Mouse (Mus musculus) forebrain, embryonic 14.5 days (tissue): ENCODE data around the gene Col25a1. TPM values are rescaled to one million over a fixed set of nuclear protein-coding genes. Genes with fewer than 3 reads are reported as not detected.

Experiments
- ATAC-seq: fragments of 200-750 bp; cut with Nextera tagmentation; 2 replicates; pipeline ENCODE4 v1.8.0; 2017; ENCODE audit warnings: mild to moderate bottlenecking, moderate library complexity
- DNase-seq: peaks from one replicate; pipeline ENCODE4 v3.0.0-alpha.2; 2015; ENCODE audit warnings: low spot score
- H3K27ac ChIP-seq: fragments of 300-500 bp; sonication (generic); 2 replicates; pipeline ENCODE4 v1.5.1; 2014; ENCODE audit warnings: low read depth, mild to moderate bottlenecking, control low read depth, low read length, moderate library complexity
- H3K27me3 ChIP-seq: fragments of 300-500 bp; sonication (generic); replicated peaks from 2 replicates; pipeline ENCODE4 v1.6.1; 2014; ENCODE audit warnings: low read length, control low read depth, mixed read lengths; ENCODE audit not compliant: control insufficient read depth, insufficient read depth
- H3K36me3 ChIP-seq: fragments of 300-500 bp; sonication (generic); 2 replicates; pipeline ENCODE4 v1.6.1; 2014; ENCODE audit warnings: low read length, control low read depth; ENCODE audit not compliant: control insufficient read depth, insufficient read depth
- H3K4me1 ChIP-seq: fragments of 300-500 bp; sonication (generic); 2 replicates; pipeline ENCODE4 v1.6.1; 2014; ENCODE audit warnings: antibody characterized with exemption, low read length, control low read depth; ENCODE audit not compliant: control insufficient read depth, insufficient read depth
- H3K4me2 ChIP-seq: fragments of 300-500 bp; sonication (generic); 2 replicates; pipeline ENCODE4 v1.6.1; 2014; ENCODE audit warnings: mild to moderate bottlenecking, control low read depth, low read length
- H3K4me3 ChIP-seq: fragments of 300-500 bp; sonication (generic); 2 replicates; pipeline ENCODE4 v1.5.1; 2014; ENCODE audit warnings: low read depth, low read length, control low read depth
- H3K9ac ChIP-seq: fragments of 300-500 bp; sonication (generic); 2 replicates; pipeline ENCODE4 v1.6.1; 2014; ENCODE audit warnings: mild to moderate bottlenecking, low read length, control low read depth, moderate library complexity
- H3K9me3 ChIP-seq: fragments of 300-500 bp; sonication (generic); replicated peaks from 2 replicates; pipeline ENCODE4 v1.6.1; 2016; ENCODE audit warnings: low read length, control low read depth, mixed read lengths; ENCODE audit not compliant: control insufficient read depth
- WGBS: fragments of 180-500 bp; shearing (Covaris S2); extraction: QIAGEN DNeasy Blood & Tissue Kit; methylation state at CpG from one replicate; pipeline ENCODE4 v1.1.7; 2014; 5-methylcytosine and 5-hydroxymethylcytosine counted together
- polyA plus RNA-seq: library from polyadenylated mRNA; unstranded; fragments of >200 nt; fragmentation: Nextera tagmentation; extraction: Ambion mirVana; gene quantifications from 2 replicates; pipeline ENCODE4 v1.2.1, GENCODE M21; 2014

Col25a1 gene
- polyA plus RNA-seq, 1 experiment from 2014 or later = 2.5 TPM

- 76% methylated on average over 16 of the region's 16 CpGs for WGBS
- Histone ChIP-seq H3K9me3 (no peaks in the 10 kb centered on the region), H3K36me3 (no peaks in the 10 kb centered on the region), H3K4me3 (no peak overlapping the region), H3K9ac (no peak overlapping the region), H3K4me2 (no peak overlapping the region), H3K27me3 (no peaks in the 10 kb centered on the region), H3K27ac (no peak overlapping the region), H3K4me1 (no peaks in the 10 kb centered on the region)
- DNase-seq (no peak), ATAC-seq (no peak)
These were observed 393.3 kb downstream of the Col25a1 start for GRCm38 (mm10) chr3:130524367-130525137.

GRCm38 (mm10) chr3:130535021-130535420, 403.7 kb downstream of the Col25a1 start:
- Histone ChIP-seq H3K27me3 (no peaks in the 10 kb centered on the region), H3K4me1 (no peaks in the 10 kb centered on the region), H3K9ac (no peak overlapping the region), H3K4me3 (no peak overlapping the region), H3K4me2 (no peak overlapping the region), H3K9me3 (no peaks in the 10 kb centered on the region), H3K27ac (no peak overlapping the region), H3K36me3 (no peaks in the 10 kb centered on the region)
- no peak for DNase-seq
- ATAC-seq = no peak
- 95% methylated on average over 9 of the region's 9 CpGs for WGBS

GRCm38 (mm10) chr3:130541541-130541940, 410.2 kb downstream of the Col25a1 start:
- 50% methylated on average over 1 of the region's 1 CpGs for WGBS

GRCm38 (mm10) chr3:130545995-130546394, 414.7 kb downstream of the Col25a1 start:
- H3K9me3 ChIP-seq = no peaks in the 10 kb centered on the region
- H3K27ac ChIP-seq = no peak overlapping the region
- DNase-seq = no peak
- no peaks in the 10 kb centered on the region for H3K27me3 ChIP-seq
- no peak overlapping the region for H3K9ac ChIP-seq
- no peak overlapping the region for H3K4me3 ChIP-seq
- no peaks in the 10 kb centered on the region for H3K4me1 ChIP-seq
- H3K4me2 ChIP-seq = no peak overlapping the region
- 69% methylated on average over 3 of the region's 3 CpGs for WGBS
- no peaks in the 10 kb centered on the region for H3K36me3 ChIP-seq
- ATAC-seq = no peak

More at GRCm38 (mm10) chr3:130541541-130541940, 410.2 kb downstream of the Col25a1 start:
- no peak overlapping the region for H3K4me2 ChIP-seq
- DNase-seq = no peak
- ATAC-seq = no peak
- H3K4me3 ChIP-seq = no peak overlapping the region
- no peaks in the 10 kb centered on the region for H3K36me3 ChIP-seq
- no peaks in the 10 kb centered on the region for H3K4me1 ChIP-seq
- no peak overlapping the region for H3K9ac ChIP-seq
- no peaks in the 10 kb centered on the region for H3K27me3 ChIP-seq
- no peaks in the 10 kb centered on the region for H3K9me3 ChIP-seq
- H3K27ac ChIP-seq = no peak overlapping the region

- no peaks in the 10 kb centered on the region for H3K27me3 ChIP-seq
- no peak overlapping the region for H3K9ac ChIP-seq
- H3K36me3 ChIP-seq = no peaks in the 10 kb centered on the region
- DNase-seq (no peak), ATAC-seq (no peak)
- no peak overlapping the region for H3K27ac ChIP-seq
- H3K4me2 ChIP-seq = no peak overlapping the region
- no peak overlapping the region for H3K4me3 ChIP-seq
- H3K4me1 ChIP-seq = no peaks in the 10 kb centered on the region
- 84% methylated on average over 7 of the region's 7 CpGs for WGBS
- no peaks in the 10 kb centered on the region for H3K9me3 ChIP-seq
These were observed 417.8 kb downstream of the Col25a1 start for GRCm38 (mm10) chr3:130549066-130549465.

GRCm38 (mm10) chr3:130556263-130556662, 425.0 kb downstream of the Col25a1 start:
- no peak for ATAC-seq
- Histone ChIP-seq H3K27me3 (no peaks in the 10 kb centered on the region), H3K4me1 (no peaks in the 10 kb centered on the region), H3K4me3 (no peak overlapping the region), H3K4me2 (no peak overlapping the region), H3K9me3 (no peaks in the 10 kb centered on the region), H3K27ac (no peak overlapping the region), H3K9ac (no peak overlapping the region), H3K36me3 (no peaks in the 10 kb centered on the region)
- WGBS = 77% methylated on average over 1 of the region's 1 CpGs
- DNase-seq = no peak

GRCm38 (mm10) chr3:130565586-130565985, 434.3 kb downstream of the Col25a1 start:
- no peaks in the 10 kb centered on the region for H3K9me3 ChIP-seq
- H3K36me3 ChIP-seq = no peaks in the 10 kb centered on the region
- H3K9ac ChIP-seq = no peak overlapping the region
- ATAC-seq (no peak), DNase-seq (no peak)
- H3K4me3 ChIP-seq = no peak overlapping the region
- H3K27me3 ChIP-seq = no peaks in the 10 kb centered on the region
- no peaks in the 10 kb centered on the region for H3K4me1 ChIP-seq
- whole genome bisulfite sequencing = 91% methylated on average over 6 of the region's 6 CpGs
- no peak overlapping the region for H3K27ac ChIP-seq
- H3K4me2 ChIP-seq = no peak overlapping the region

GRCm38 (mm10) chr3:130568331-130569095, 437.2 kb downstream of the Col25a1 start:
- no peak overlapping the region for H3K4me2 ChIP-seq
- no peak overlapping the region for H3K9ac ChIP-seq
- WGBS = 83% methylated on average over 16 of the region's 16 CpGs
- ATAC-seq = no peak
- H3K36me3 ChIP-seq = no peaks in the 10 kb centered on the region
- H3K27me3 ChIP-seq = no peaks in the 10 kb centered on the region
- H3K4me3 ChIP-seq = no peak overlapping the region
- H3K27ac ChIP-seq = no peak overlapping the region
- DNase-seq = no peak
- H3K4me1 ChIP-seq = no peaks in the 10 kb centered on the region
- H3K9me3 ChIP-seq = no peaks in the 10 kb centered on the region

GRCm38 (mm10) chr3:130573243-130573642, 441.9 kb downstream of the Col25a1 start:
- no peak overlapping the region for H3K4me2 ChIP-seq
- DNase-seq (no peak), ATAC-seq (no peak)
- no peaks in the 10 kb centered on the region for H3K9me3 ChIP-seq
- H3K4me3 ChIP-seq = no peak overlapping the region
- no peaks in the 10 kb centered on the region for H3K36me3 ChIP-seq
- no peak overlapping the region for H3K27ac ChIP-seq
- no peaks in the 10 kb centered on the region for H3K27me3 ChIP-seq
- H3K4me1 ChIP-seq = no peaks in the 10 kb centered on the region
- H3K9ac ChIP-seq = no peak overlapping the region
- WGBS = 72% methylated on average over 5 of the region's 5 CpGs
